Mouse (Mus musculus) kidney, adult 2 months (tissue): ENCODE measurements around the gene Gnpnat1.

Experiments
- CTCF ChIP-seq: fragments of 200-500 bp; conservative IDR thresholded peaks from 2 replicates; pipeline ENCODE4 v1.5.1; 2011; ENCODE audit warnings: low read depth, mild to moderate bottlenecking, control low read depth, low read length, moderate library complexity, mixed read lengths; ENCODE audit not compliant: insufficient read depth, insufficient read length
- POLR2A ChIP-seq: fragments of 200-500 bp; IDR thresholded peaks from one replicate; pipeline ENCODE4 v1.6.1; 2011; ENCODE audit warnings: low read depth, low read length, control low read depth

GRCm38 (mm10) chr14:45452861-45453512 lies 48.3 kb upstream of the Gnpnat1 start:
- TF ChIP-seq POLR2A (no peak), CTCF (no peak)
